Mouse (Mus musculus): ENCODE results near the gene Igfals.
A peak's percentile ranks its signal among the peaks of the same experiment; 100 is the strongest.

Igfals gene

GRCm38 (mm10) chr17:24895571-24896240, 29.9 kb downstream of the Igfals start:
- DNase-seq: peak in 1 of 2 experiments; percentile 24

DNA sequence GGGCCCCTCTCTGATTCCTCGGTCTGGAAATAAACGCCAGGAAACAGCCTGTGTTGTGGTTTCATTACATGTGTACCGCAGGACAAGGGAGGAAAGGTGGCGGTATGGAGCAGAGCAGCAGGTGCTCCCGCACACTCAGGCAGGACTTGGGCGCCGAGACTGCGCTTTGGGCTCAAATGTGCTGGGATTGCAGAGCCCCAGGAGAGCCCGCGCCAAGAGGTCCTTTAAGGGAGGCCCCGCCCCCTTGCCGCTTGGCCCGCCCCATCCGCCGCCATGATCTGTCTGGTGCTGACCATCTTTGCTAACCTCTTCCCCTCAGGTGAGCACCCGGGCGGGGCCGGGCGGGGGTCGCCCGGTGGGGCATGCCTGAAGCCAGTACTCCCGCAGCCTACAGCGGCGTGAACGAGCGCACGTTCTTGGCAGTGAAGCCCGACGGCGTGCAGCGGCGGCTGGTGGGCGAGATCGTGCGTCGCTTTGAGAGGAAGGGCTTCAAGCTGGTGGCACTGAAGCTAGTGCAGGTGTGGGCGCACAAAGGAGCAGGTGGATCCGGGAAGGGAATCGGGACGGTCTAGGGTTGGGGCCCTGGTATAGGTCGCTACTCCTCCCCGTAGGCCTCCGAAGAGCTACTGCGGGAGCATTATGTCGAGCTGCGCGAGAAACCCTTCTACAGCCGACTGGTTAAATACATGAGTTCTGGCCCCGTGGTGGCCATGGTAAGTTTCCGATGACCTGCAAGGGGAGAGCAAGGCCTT, 30.6 kb downstream of the Igfals start, which contains the start of gene Nme3:
Gene Nme3 (plus strand): TSS at position 260 of the 752 bp plus-strand sequence.
- peak; percentile 76 to 77 for DNase-seq

DNA sequence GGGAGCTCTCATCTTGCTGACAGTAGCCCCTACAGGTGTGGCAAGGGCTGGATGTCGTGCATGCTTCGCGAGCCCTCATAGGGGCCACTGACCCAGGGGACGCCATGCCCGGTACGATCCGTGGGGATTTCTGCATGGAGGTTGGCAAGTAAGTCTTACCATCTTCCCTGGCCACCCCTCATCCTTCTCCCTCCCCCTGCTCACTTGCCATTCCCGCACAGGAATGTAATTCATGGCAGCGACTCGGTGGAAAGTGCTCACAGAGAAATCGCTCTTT, 31.1 kb downstream of the Igfals start:
- DNase-seq: no peak

DNA sequence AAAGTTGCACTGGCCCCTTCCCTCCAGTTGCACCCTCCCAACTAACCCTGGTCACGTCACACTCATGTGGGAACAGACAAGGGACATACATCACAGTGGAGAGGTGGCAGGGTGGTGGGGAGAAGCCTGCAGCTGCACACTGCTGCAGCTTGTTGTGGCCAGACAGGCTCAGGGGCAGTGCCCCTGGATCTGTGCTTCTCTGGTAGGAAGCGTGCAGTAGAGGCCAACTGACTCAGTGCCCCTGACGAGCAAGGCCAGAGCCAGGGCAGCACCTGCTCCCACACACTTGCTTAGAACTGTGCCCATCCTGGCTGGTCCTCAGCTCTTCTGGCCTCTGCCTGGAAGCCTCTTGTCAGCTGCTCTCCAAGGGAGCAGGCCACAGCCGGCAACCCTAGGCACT, 31.8 kb downstream of the Igfals start:
- no peak for DNase-seq

- no peak for DNase-seq
These were observed 32.5 kb downstream of the Igfals start for GRCm38 (mm10) chr17:24898041-24898854.

DNA sequence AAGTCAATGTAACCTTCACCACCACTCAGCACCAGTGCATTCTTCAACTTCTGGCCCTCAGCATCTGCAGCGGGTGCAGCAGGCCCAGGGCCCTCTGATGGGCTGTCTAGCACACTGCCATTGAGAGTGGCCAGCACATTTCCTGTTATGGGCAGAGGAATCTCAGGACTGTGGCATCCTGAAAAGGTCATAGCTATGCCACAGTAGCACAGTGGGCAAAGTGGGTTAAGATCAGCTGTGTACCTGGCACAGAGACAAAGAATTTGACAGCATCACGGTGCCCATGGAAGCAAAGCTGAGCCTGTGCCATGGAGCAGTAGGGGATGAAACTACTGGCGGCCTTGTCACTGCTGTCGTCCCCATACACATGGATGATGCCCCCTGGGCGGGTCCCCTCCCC, 33.4 kb downstream of the Igfals start:
- DNase-seq: no peak

GRCm38 (mm10) chr17:24900014-24900413, 34.2 kb downstream of the Igfals start:
- DNase-seq: no peak

- no peak for DNase-seq
These were observed 36.3 kb downstream of the Igfals start for GRCm38 (mm10) chr17:24902124-24902523.

- peak in 1 of 2 experiments; percentile 39 for DNase-seq
These were observed 37.1 kb downstream of the Igfals start for GRCm38 (mm10) chr17:24902671-24903474.

GRCm38 (mm10) chr17:24903767-24904166, 38.0 kb downstream of the Igfals start:
- no peak for DNase-seq

DNA sequence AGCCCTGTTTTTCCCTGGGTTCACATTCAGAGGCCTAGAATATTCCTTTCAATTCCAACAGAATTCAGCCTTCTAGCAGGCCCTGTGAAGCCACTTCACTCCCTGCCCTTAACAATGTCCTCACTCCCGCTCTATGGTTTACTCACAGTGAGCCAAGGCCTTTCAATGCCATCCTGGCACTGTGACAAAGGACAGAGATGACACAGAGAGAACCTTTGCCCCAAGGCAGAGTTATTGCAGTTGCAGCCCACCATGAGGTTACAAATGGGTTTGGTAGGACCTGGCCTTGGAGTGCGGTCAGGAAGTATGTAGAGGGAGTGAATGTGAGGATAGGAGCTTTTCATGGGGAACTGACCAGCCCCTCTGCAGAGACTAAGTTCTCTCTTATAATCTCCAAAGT, 41.8 kb downstream of the Igfals start:
- no peak for DNase-seq

- DNase-seq: no peak
These were observed 48.2 kb downstream of the Igfals start for GRCm38 (mm10) chr17:24913984-24914383.

DNA sequence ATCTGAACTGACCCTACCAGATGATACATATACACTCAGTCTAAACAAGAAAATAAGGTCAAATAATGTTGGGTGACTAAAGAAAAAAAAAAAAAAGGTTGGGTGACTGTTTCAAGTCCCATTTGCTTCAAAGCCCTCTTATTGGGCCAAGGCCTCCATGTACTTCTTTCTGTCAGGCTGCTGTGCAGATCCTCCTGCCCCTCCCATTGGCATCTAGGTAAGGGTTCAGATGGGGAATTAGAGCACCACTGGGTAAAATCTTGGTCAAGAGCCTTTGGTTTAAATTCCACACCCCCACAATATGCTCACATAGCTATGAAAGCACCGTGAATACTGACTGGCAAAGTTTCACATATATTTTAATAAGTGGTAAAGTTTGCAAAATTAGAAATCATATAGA, 57.4 kb downstream of the Igfals start:
- no peak for DNase-seq

DNA sequence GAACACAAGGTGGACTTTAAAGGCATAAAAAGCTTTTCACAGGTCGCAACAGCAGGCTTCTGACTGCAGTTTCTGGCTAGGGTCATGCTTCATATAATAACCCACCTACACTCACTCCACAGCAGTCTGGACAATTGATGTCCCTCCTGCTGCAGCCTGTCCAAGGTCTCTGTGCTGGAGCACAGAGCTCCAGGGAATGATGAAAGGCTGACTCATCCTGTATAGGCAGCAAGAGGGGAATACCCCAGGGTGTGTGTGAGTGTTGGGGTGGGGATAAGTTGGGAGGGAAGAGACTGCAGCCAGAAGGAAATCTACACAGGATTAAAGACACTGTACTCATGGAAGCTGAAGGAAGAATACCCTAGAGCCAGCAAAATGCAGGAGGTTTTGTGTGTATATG, 63.7 kb downstream of the Igfals start:
- no peak for DNase-seq
